Mouse (Mus musculus) thymus, postnatal 0 days (tissue): ENCODE data around the gene P4ha2. TPM values are rescaled to one million over a fixed set of nuclear protein-coding genes. Genes with fewer than 3 reads are reported as not detected.
A peak's percentile ranks its signal among the peaks of the same experiment; 100 is the strongest.

ENCODE experiments used
- DNase-seq: peaks from one replicate; pipeline ENCODE4 v3.0.0-alpha.2; 2015; ENCODE audit warnings: low spot score
- polyA plus RNA-seq: library from polyadenylated mRNA; unstranded; fragments of >200 nt; fragmentation: Nextera tagmentation; extraction: Ambion mirVana; gene quantifications from 2 replicates; pipeline ENCODE4 v1.2.1, GENCODE M21; 2015

Gene P4ha2
- 5.1 TPM in 2 replicates for polyA plus RNA-seq

- no peak for DNase-seq
Measured at GRCm38 (mm10) chr11:54100045-54100691, at the start of gene P4ha2. Gene P4ha2 (plus strand): TSS chr11:54100095.

GRCm38 (mm10) chr11:54050205-54050604, 49.7 kb upstream of the P4ha2 start:
- no peak for DNase-seq

- no peak for DNase-seq
Measured at GRCm38 (mm10) chr11:54051161-54051560, 48.7 kb upstream of the P4ha2 start.

GRCm38 (mm10) chr11:54052128-54052527, 47.8 kb upstream of the P4ha2 start:
- DNase-seq: no peak

- DNase-seq: no peak
Measured at GRCm38 (mm10) chr11:54053090-54053489, 46.8 kb upstream of the P4ha2 start.

- peak; percentile 75 for DNase-seq
Measured at GRCm38 (mm10) chr11:54054257-54054656, 45.6 kb upstream of the P4ha2 start.

DNA sequence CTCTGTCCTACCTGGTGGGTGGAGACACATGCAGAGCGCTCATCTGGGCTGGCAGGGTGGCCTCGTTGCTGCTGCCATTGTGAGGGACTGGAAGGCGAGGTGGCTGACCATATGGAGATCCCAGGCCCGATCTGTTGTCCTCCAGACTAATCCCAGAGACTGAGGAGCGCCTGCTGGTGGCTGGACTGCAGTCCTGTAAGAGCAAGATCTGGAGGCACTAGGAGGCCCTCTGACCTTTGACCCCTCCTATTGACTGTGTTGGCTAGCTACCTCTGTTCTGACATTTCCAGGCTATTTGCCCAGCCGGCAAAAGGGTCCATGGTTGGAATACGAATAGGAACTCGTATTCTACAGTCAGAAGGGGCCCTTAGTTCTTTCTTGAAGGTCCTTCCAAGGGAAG, 43.8 kb upstream of the P4ha2 start:
- no peak for DNase-seq

DNA sequence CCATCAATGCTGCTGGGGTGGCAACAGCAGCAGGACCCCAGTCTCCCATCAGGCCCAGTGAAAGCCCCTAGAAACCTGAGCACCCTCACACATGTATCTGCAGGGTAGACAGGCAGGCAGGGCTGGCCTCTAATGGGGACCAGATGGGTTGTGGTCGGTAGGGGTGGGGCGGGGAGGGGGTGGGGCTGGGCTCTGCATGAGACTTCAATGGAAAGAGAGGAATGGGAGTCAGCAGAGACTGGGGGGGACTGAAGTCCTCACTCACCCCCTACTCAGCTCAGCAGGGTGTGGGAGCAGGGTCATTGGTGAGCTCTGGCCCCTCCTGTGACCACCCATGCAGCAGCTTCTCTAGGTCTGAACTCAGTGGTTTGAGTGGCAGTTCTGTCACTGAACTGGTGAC, 42.5 kb upstream of the P4ha2 start:
- DNase-seq: no peak

DNA sequence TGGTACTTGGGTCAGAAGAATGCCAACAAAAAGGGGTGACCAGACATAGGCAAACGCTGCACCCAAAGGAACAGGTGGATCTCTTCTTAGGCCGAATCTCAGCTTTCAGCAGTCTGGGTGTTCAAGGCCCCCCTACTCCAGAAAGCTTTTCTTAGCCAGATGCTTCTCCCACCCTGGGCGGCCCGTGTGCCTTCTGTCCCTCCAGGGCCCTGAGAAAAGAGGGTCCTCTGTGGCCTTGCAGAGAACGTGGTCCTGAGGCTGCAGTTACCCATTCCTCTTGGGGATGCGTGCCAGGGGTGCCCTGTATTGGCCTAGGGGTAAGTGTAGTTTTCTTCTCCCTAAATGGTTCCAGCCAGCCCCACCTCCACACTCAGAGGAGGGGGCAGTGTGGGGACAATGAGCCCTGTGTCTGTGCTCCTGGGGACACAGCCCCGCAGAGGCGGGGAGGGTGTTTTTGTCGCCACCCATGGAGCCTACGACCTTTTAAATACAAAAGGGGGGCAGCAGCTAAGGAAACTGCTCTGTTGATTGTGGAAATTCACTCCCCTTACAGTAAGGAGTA, 41.8 kb upstream of the P4ha2 start:
- DNase-seq: no peak

- no peak for DNase-seq
Measured at GRCm38 (mm10) chr11:54058643-54059042, 41.3 kb upstream of the P4ha2 start.

GRCm38 (mm10) chr11:54059526-54059925, 40.4 kb upstream of the P4ha2 start:
- no peak for DNase-seq

- no peak for DNase-seq
Measured at GRCm38 (mm10) chr11:54060316-54060715, 39.6 kb upstream of the P4ha2 start.

GRCm38 (mm10) chr11:54062086-54062752, 37.7 kb upstream of the P4ha2 start:
- DNase-seq: no peak

DNA sequence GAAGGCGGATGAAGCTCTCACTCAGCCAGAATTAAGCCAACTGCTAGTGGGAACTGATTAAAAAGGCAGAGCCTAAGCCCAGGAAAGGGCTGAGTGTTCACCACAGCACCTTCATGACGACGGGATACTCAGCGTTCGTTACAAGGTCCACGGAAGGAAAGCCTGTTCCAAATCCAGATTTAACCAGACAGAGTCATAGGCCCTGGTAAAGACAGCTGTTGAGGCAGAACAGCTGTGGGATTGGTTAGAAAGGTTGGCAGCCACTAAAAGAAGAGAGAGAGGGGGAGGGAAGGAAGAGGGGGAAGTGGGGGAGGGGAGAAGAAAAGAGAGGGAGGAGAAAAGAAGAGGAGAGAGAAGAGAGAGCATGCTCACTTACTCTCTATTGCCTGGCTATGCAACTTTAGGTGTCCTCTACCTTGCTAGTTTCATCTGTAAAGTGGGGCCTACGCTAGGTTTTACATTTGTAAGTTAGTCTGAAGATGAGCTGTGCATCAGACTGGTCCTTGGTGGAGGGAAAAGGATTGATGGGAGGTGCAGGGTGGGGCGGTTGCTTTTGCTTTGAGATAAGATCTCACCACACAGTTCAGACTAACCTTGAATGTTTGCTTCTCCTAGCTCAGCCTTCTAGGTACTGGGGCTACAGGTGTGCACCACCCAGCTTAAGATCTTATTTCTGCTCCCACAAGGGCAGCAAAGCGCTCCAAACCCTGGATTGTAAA, 37.0 kb upstream of the P4ha2 start:
- DNase-seq: peak; percentile 75

GRCm38 (mm10) chr11:54063472-54063775, 36.5 kb upstream of the P4ha2 start:
- no peak for DNase-seq

DNA sequence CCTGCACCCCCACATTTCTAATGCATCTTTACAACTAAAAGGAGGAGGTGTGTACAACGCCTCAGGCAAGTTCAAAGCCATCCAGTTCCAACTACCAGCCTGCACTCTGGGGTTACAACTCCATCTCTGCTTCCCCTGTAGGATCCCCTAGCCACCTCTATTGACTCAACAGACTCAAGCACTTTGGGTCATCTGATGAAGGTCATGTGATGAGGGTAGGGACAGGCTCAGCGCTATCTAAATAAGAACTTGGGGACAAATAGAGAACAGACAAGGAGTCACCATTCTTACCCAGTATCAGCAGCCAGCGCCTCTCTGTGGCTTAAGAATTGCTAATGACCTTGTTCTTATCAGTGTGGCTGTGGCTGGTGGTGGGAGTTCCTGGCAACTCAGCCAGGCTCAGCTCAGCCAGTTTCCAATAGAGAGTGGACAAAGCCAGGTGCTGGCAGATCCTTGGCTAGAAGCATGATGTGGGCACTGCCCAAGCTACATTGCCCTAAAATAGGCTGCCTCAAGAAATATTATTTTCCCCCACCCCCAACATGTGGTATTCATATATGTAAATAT, 35.4 kb upstream of the P4ha2 start:
- no peak for DNase-seq

GRCm38 (mm10) chr11:54065106-54065914, 34.6 kb upstream of the P4ha2 start:
- peak; percentile 38 for DNase-seq

DNA sequence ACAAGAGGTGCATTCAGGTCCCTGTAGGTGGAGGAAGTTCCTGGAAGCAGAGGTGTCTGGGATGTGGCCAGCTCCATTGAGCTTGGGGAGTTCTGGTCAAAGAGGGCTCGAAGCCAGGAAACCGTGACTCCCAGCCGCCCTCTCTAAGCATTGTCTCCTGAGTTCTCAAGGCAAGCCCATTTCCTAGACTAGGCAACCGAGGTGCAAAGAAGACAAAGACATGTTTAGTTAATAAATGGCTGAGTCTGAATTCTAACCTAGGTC, 34.0 kb upstream of the P4ha2 start:
- DNase-seq: no peak

GRCm38 (mm10) chr11:54066400-54066799, 33.5 kb upstream of the P4ha2 start:
- no peak for DNase-seq

GRCm38 (mm10) chr11:54067318-54067995, 32.4 kb upstream of the P4ha2 start:
- DNase-seq: no peak

DNA sequence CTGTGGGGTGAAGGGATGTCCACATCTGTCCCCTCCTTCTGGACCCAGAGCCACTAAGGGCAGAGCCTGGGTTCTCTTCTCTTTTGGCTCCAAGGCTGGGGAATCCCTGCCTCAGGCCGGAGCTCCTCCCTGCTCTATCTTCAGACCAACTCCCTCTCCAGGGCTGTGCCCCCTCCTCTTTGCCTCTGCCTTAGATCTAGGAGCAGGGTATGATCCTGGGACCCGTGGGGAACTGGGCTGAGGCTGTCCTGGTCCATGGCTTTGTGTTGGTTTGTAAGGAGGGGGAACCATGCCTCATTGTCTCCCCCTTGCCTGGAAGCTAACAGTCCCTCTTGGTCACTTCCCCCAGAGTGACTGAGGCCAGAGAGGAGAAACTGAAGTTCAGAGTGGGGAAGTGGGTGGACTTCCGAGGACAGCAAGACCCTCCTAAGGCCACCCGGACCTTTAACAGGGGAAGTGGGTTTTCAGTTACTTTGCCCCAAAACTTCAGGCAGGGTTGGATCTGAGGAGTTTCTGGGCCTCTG, 31.8 kb upstream of the P4ha2 start:
- no peak for DNase-seq
